Mouse (Mus musculus) liver, postnatal 0 days (tissue): Measurements from ENCODE around the gene Sdhaf1.

Source experiments
- CTCF ChIP-seq: sonication (generic); IDR thresholded peaks from 2 replicates; pipeline ENCODE4 v1.5.1; 2016; ENCODE audit warnings: antibody characterized with exemption, low read depth
- EP300 ChIP-seq: IDR thresholded peaks from 2 replicates; pipeline ENCODE4 v1.6.1; 2016; ENCODE audit warnings: antibody characterized with exemption, low read depth, mild to moderate bottlenecking

- TF ChIP-seq CTCF (no peak), EP300 (no peak)
Observed at GRCm38 (mm10) chr7:30326427-30326826, 2.7 kb upstream of the Sdhaf1 start.
